Mouse (Mus musculus): ENCODE data around the gene Hsf4. TPM values are rescaled to one million over a fixed set of nuclear protein-coding genes. Genes with fewer than 3 reads are reported as not detected.

The Hsf4 gene
- total RNA-seq, 2 experiments from 2014 or later = 0.73 to 0.96 TPM

DNA sequence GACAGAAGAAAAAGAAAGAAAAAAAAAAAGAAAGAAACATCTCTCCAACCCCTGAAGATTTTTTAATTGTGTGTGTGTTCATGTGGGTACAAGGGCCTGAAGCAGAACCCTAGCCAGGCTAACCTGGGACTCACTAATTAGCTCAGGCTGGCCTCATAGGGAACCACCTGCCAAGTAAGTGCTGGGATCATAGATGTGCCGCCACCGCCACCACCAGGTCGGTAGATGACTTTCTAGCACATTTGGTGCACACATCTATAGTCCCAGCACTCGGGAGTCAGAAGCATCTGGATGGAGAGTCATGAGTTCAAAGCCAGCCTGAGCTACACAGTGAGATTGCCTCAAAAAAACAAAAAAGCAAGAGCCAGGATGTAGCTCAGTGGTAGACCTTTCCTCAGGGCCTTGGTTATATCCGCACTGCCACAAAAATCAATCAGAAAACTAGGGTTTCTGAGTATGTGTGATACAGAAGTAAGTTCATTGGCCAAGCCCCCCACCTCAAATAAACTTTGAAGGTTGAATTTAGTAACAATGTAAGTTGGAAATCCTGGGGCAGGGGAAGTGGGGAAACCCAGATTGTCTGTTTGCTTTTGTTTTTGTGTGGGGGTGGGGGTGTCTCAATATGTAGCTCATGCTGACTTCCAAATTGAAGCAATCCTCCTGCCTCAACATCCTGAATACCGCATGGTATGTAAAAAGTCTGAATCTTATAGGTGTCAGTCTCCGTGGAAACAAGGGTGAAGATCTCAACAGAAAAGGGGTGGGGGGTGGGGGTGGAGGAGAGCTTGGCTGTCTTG is 12.1 kb upstream of the Hsf4 start:
- intact Hi-C loops (cut with DNase I) = no loop called here
- no peak for DNase-seq

DNA sequence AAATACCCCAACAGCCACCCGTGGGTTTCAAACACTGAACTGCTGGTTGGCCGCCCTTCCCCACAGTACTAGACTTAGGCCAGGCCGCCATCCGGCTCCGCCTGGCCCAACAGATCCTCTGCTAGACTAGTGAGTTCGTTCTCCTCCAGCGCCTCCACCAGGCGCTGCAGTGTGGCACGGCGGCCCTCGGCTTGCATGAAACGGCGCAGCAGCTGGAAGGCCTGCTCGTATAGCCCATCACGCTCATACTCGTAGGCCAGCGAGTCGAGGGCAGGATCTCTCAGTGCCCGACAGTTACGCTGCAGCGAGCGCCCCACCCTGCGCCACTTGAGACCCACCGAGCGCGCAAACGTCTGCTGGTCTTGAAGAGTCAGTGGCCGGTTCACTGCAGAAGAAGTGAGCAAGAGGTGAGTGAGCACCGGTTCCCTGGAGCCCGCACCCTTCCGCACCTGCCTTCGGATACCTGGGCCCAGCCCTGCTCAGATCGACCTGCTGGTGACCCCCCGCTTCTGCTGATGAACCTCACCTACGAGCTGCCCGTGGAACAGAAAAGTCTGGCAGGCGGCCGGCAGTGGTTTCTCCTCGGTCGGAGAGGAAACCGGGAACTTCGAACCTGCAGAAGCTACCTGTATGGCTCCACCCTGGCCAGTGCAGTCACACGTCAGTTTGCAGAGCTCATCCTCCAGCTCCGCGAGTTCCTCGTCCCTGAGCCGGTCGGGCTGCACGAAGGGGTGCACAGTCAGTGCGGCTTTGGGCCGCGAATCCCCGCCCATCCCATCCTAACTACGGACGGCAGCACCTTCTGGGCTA is 10.5 kb upstream of the Hsf4 start:
- intact Hi-C loops (cut with DNase I) = no loop called here
- no peak for DNase-seq

DNA sequence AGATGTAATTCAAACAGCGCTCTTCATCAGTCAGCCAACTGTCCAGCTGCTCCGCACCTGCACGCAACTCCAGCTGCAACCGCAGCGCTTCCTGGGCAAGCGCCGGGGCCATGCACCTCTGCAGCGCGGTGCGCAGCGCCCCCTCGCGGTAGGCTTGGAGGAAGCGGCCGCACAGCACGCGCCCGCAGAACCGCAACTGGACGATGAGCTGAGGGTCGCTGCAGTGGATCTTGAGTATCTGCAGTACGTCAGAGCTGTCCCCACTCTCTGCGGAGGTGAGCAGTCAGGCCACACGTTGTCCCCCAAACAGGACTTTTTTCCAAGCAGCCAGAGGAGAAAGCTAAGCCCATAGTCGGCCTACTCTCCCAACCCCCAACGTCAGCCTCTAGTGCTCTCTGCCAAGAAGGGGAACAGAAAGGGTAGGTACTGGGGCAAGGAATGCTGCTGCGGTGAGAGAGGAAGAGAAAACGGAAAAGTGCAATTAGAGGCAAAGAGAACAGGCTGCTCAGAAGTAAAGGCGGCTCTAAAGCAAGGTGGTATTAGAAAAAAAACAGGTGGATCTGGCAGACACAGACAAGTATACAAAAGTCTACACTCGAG is 9.8 kb upstream of the Hsf4 start:
- peak; percentile 85 to 90 for DNase-seq
- intact Hi-C loops (cut with DNase I) = loop anchor here (5.0 kb wide), 1 partner anchor 123 kb away; no protein-coding TSS in a partner anchor

DNA sequence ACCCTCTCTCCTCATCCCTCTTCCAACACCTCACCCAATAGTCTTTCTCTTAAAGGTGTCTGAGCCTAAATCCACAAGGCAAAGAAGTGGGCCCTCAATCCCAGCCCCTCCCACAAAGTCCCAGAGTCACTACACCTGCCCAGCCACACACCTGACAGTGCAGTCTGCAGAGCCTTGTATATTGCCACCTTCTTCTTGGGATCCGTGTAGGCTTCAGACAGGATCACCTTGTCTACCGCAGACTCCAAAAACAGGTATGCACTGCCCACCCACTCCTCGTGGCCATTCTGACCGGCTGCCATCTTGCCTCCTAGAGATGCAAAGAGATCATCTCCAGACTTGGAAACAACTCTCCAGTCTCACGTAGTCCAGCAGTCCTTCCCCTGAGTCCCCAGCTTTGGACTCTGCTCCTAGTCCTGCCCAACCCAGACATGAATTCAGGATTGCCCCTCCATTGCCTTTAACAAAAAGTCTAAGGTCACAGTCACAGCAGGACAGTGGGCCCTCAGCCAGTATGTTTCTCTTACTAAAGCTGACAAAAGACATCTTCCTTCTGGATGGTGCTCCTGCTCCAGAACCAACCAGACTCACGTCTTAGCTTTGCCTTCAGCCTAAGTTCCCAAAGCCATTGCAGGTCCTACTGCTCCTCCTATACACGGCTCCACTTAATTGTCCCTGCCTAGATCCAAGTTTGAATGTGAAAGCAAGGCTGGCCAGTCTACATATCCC is 9.1 kb upstream of the Hsf4 start:
- intact Hi-C loops (cut with DNase I) = loop anchor here (5.0 kb wide), 1 partner anchor 123 kb away; no protein-coding TSS in a partner anchor
- DNase-seq = no peak

DNA sequence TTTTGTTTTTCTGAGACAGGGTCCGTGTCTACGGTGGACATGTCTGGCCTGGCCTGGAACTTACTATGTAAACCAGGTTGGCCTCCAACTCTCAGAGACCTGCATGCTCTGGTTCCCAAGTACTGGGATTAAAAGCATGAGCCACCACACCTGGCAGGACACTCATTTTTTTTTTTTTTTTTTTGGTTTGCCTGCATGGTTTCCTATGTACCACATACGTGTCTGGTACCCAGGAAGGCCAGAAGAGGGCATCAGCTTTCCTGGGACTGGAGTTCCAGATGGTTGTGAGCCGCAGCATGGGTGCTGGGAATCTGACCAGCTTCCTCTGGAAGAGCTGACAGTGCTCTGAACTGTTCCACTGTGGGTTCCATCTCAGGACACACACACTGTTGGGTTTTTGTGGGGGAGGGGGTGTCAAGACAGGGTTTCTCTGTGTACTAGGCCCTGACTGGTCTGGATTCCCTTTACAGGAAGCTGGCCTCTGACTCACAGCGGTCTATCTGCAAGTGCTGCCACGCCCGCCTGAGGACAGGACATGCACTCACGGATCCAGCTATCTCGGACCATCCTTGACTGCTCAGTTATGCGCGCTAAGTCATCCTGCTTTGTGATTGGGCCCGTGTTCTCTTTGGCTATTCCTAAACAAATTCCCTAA is 8.1 kb upstream of the Hsf4 start:
- DNase-seq = no peak
- intact Hi-C loops (cut with DNase I) = loop anchor here (5.0 kb wide), 1 partner anchor 124 kb away; no protein-coding TSS in a partner anchor

DNA sequence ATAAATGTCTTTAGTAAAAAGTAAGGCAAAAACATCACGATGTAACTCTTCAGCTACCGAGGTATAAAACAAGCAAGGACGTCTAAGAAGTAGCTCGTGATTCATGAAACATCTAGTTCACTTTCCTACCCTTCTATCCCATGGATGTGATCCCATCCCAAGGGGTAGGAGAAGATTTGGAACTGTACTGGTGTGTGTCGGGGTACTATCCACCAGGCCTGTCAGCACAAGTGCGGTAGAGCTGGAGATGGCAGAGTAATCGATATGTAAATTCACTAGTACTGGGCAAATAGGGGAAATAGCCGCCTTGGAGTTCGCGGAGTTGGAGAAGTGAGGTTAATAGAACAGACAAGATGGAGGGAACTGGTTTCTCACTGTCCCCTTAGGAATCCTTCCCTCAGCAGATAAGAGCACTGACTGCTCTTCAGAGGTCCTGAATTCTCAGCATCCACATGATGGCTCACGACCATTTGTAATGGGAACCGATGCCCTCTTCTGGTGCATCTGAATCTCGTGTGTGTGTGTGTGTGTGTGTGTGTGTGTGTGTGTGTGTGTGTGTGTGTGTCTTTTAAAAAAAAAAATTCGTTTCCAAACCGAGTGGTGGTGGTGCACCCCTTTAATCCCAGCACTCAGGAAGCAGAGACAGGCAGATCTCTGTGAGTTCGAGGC is 6.2 kb upstream of the Hsf4 start:
- DNase-seq = no peak
- intact Hi-C loops (cut with DNase I) = loop anchor here (5.0 kb wide), 1 partner anchor 126 kb away; no protein-coding TSS in a partner anchor

DNA sequence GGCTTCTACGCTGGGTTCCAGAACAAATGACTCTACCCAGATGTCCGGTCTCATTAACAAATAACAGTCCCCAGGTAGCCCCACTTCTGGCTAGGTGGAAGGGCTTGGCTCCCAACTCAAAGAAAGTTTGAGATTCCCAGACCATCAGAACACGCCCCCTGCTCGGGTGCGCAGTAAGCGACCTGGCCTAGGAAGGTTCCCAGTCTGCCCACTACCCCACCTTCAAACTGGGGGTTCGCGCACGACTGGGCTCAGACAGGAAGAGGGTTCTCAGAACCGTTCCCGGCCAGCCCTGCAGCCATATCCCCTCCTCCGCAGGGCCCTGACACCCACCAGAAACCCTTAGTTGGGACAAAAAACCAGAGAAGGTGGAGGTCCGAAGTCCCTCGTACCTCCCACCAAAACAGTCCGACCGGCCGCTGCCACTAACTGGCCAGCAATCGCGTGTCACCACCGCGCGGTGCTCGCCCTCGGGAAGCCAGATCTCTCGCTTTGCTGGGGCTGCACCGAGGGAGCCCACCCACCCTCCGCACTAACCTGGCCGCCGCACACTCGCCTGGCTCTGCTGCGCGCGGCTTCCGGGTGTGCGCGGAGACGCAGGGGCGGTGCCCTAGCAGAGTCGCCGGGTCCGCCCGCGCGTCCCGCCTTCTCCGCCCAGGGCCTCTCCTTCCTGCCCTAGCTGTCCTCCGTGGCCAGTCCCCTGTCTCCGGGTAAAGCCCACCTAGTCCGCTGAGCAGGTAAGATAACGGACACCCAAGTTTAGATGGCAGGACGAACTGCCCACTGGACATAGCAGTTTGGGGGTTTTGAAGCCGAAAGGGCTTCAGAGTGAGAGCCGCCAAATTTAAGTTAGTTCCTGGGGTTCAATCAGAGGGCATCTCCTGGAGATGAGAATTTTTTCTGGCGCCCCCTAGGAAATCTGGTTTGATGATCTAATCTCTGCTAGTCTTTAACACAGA is 5.3 kb upstream of the Hsf4 start, which contains the start of the genes Tradd and Fbxl8:
Gene Tradd (minus strand): TSS at position 586 of the 959 bp plus-strand sequence.
Gene Fbxl8 (plus strand): TSS at position 625 of the 959 bp plus-strand sequence.
- intact Hi-C loops (cut with DNase I) = loop anchor here (5.0 kb wide), 1 partner anchor 127 kb away; no protein-coding TSS in a partner anchor
- peak; percentile 83 to 84 for DNase-seq

DNA sequence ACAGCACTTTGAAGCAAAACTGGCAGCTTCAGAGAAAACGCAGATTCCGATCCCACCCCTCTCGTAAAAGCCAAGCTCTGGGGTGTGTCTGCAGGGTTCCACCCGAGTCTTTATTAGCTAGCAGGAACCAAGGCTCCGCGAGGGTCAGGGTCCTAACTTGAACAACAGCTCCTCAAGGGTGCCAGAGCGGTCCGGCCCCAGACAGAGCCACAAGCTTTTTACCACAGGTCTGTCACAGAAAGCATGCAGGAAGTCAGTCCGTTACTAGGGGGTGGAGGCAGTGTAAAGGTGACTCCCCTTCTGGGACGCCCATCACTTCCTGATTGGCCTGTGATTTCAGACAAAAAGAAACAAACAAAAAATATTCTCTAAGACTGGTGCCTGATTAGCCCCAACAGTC is 4.5 kb upstream of the Hsf4 start:
- intact Hi-C loops (cut with DNase I) = no loop called here
- DNase-seq = no peak

DNA sequence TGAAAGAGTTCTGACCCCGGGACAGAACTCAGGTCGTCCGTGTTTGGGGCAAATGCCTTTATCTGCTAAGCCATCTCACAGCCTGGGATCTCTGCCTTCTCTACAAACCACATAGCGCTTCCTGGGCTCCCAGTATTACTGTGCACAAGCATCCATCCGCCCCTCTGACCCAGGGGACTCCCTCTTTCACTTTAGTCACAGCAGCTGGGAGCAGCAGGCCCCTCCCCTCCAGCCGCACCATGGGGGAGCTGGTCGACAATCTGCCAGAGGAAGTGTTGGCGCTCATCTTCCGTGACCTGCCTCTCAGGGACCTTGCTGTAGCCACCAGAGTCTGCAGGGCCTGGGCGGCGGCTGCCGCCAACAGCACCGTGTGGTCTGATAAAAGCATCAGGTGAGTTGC is 2.8 kb upstream of the Hsf4 start:
- DNase-seq = no peak
- intact Hi-C loops (cut with DNase I) = no loop called here

DNA sequence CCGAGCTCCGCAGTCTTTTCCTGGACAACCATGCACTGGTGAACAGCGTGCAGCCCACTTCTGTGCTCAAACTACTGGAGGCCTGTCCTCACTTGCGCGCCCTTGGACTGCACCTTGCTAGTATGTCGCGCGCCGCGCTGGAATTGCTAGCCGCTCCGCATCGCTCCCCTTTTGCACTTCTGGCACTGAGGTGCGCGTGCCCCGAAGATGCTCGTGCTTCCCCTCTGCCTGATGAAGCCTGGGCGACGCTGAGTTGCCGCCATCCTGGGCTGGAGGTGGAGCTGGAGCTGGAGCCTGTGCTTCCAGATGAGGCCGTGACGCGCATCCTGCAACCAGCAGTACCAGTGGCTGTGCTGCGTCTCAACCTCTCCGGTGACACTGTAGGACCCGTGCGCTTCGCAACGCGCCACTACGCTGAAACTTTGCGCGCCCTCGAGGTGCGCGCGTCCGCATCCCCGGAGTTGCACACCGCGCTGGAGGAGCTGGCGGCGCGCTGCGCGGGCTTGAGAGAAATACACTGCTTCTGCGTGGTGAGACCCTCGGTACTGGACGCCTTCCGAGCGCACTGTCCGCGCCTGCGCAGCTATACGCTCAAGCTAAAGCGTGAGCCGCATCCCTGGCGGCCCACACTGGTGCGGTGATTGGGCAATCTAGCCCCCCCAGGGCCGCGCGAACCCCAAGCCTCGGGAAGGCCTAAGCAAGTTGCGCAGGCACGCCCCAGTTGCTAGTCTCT is 1.1 kb upstream of the Hsf4 start:
- intact Hi-C loops (cut with DNase I) = no loop called here
- DNase-seq = no peak

DNA sequence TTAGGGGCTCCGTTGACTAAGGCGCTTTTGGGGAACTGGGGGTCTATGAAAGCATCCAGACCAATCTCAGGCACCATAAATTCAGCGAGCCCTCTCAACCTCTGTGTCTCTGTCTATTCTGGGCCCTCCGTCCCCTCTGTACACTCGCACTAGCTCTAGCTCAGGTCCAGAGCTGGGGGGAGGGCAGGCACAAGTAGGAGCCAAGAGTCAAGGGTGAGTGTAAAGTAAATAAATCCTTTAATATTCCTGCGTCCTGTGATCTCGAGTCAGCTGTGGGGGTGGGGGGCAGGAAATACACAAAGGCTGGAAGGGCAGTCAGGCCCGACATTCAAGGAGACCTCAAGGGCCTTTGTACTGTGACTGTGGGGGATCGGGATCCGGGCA is 534 bp upstream of the Hsf4 start:
- no peak for DNase-seq
- intact Hi-C loops (cut with DNase I) = no loop called here

DNA sequence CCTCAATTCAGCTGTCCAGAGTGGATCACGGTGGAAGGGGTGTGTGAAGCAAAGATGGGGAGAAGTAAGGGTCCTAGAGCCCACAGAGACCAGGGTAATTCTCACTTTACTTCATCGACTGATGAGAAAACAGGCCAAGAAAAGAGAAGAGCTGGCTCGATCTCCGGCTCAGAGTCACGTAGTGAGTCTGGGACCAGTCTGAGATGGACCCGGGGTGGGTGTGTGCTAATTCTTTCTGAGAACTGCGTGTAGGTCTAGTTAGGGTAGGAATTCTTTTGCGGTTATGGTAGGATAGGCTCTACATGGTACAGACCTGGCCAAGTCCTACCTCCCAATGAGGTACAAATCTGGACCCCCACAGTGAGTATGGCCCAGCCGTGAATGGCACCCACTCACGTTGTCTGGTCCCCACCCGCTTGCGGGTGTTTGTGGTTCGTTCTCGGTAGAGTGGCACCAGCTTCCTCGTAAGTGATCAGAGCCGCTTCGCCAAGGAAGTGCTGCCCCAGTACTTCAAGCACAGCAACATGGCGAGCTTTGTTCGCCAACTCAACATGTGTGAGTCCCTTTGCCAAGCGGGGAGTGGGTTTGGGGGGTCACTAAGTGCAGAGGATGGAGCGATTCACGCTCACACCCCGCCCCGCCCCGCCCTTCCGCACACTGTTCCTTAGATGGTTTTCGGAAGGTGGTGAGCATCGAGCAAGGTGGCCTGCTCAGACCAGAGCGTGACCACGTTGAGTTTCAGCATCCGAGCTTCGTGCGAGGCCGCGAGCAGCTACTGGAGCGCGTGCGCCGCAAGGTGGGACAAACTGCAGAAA is 707 bp downstream of the Hsf4 start:
- DNase-seq = no peak
- intact Hi-C loops (cut with DNase I) = no loop called here

DNA sequence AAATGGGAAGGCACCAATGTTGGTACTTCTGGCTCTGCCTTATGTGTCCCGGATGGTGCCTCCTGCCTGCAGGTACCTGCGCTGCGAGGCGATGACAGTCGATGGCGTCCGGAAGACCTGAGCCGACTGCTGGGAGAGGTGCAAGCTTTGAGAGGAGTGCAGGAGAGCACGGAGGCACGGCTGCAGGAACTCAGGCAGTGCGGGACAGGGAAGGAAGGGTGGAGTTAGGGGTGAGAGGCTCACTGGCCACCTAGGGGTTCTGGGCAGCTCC is 1.2 kb downstream of the Hsf4 start:
- intact Hi-C loops (cut with DNase I) = no loop called here
- DNase-seq = no peak

DNA sequence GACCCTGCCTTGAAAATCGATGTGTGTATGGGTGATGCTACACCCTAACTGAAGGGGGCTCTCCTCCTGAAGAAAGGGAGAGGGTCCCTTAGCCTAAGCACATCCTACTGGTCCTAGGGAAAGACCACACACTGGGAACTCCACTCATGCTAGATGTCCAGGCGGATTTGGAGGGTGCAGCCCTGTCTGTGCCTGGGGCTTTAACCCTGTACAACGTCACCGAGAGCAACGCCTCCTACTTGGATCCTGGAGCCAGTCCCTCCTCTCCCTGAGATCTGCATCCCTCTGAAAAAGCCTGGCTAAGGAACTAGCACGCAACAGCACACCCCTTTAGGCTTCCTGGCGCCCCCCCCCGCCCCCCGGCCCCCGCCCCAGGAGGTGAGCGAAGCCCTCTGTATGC is 5.8 kb downstream of the Hsf4 start:
- no peak for DNase-seq

DNA sequence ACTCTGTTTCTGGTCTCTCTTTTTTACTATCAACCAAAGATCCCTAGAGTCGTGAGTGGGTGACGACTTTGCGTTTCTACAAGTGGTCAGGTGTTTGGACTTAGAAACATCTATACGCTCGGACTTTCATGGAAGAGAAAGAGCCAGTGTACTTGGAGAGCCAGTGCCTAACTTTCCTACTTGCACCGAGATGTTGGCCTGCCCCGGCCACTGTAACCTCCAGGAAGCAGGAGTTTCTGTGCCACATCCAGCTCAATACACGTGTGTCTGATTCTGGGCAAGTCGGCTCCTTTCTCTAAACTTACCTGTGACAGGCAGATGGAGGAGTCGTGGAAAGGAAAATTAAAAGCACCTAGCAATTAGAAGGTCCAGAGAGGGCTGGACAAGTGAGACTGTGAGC is 6.2 kb downstream of the Hsf4 start, which contains the start of gene Nol3:
Gene Nol3 (plus strand): TSS at position 301 of the 400 bp plus-strand sequence.
- DNase-seq = no peak
- intact Hi-C loops (cut with DNase I) = no loop called here

More for the DNA sequence above, 5.8 kb downstream of the Hsf4 start:
- intact Hi-C loops (cut with DNase I) = no loop called here

DNA sequence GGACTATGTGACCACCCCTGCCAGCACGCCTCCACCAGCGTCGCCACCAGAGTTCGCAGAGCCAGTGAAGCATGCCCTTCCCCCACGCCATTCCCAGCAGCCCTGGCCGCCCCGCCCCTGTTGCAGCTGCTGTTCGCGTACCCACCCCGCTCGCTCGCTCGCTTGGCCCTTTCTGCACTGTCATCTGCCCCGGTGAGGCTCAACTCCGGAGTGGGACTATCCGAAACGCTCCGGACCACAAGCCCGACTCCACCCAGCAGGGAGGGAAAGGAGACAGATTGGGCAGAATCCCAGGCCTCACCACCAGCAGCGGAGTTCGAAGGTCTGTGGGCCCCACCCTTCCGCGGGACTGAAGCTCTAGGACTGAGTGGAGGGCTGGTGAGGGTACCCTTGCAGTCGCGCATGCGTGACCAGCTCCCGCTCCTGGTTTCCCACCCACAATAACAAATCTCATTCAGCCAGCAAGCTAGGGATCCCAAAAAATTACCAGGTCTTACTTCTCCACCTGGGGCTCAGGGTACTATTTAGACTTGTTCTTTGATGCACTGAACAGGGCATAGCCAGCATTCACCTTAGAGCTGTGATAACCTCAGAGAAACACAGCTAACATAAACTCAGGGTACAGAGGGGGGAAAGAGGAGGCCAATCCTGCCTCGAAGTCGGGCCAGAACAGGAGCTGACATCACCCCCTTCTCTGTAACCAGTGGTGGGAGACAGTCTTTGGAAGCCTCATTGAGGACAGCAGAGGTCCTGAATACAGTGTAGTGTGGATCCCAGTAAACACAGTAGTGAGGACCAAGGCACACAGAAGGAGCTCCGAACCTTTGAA is 6.9 kb downstream of the Hsf4 start:
- intact Hi-C loops (cut with DNase I) = no loop called here
- DNase-seq = peak; percentile 66 to 73
